Mouse (Mus musculus) lung, embryonic 15.5 days (tissue): ENCODE measurements around the gene Arhgef17. TPM values are rescaled to one million over a fixed set of nuclear protein-coding genes. Genes with fewer than 3 reads are reported as not detected.
"Not testable (repeated sequence)": the region's sequence is repeated elsewhere in the genome, so short reads cannot be mapped to it uniquely, and the experiment has no call there.

Source experiments
- ATAC-seq: fragments of 200-750 bp; cut with Nextera tagmentation; 2 replicates; pipeline ENCODE4 v1.8.0; 2017; ENCODE audit warnings: moderate number of reproducible peaks, borderline replicate concordance; ENCODE audit not compliant: low FRiP score, low TSS enrichment; ENCODE audit errors: extremely low read depth
- H3K27ac ChIP-seq: fragments of 300-500 bp; sonication (generic); 2 replicates; pipeline ENCODE4 v1.5.1; 2015; ENCODE audit warnings: moderate library complexity, mild to moderate bottlenecking, inconsistent platforms
- H3K27me3 ChIP-seq: fragments of 300-500 bp; sonication (generic); 2 replicates; pipeline ENCODE4 v1.6.1; 2015; ENCODE audit warnings: inconsistent platforms
- H3K36me3 ChIP-seq: fragments of 300-500 bp; sonication (generic); 2 replicates; pipeline ENCODE4 v1.6.1; 2015; ENCODE audit warnings: inconsistent platforms
- H3K4me1 ChIP-seq: fragments of 300-500 bp; sonication (generic); 2 replicates; pipeline ENCODE4 v1.6.1; 2015; ENCODE audit warnings: inconsistent platforms
- H3K4me2 ChIP-seq: fragments of 300-500 bp; sonication (generic); 2 replicates; pipeline ENCODE4 v1.6.1; 2015; ENCODE audit warnings: inconsistent platforms, mild to moderate bottlenecking, moderate library complexity
- H3K4me3 ChIP-seq: fragments of 300-500 bp; sonication (generic); 2 replicates; pipeline ENCODE4 v1.5.1; 2015; ENCODE audit warnings: mild to moderate bottlenecking, inconsistent platforms
- H3K9ac ChIP-seq: fragments of 300-500 bp; sonication (generic); 2 replicates; pipeline ENCODE4 v1.6.1; 2015; ENCODE audit warnings: inconsistent platforms
- H3K9me3 ChIP-seq: fragments of 300-500 bp; sonication (generic); 2 replicates; pipeline ENCODE4 v1.6.1; 2016; ENCODE audit warnings: inconsistent platforms
- WGBS: fragments of 180-500 bp; shearing (Covaris S2); methylation state at CpG from one replicate; pipeline ENCODE4 v1.1.7; 2015; 5-methylcytosine and 5-hydroxymethylcytosine counted together
- polyA plus RNA-seq: library from polyadenylated mRNA; unstranded; fragments of >200 nt; fragmentation: Nextera tagmentation; extraction: Ambion mirVana; gene quantifications from 2 replicates; pipeline ENCODE4 v1.2.1, GENCODE M21; 2015

Arhgef17 gene
- polyA plus RNA-seq, 1 experiment from 2014 or later = 10.8 TPM

DNA sequence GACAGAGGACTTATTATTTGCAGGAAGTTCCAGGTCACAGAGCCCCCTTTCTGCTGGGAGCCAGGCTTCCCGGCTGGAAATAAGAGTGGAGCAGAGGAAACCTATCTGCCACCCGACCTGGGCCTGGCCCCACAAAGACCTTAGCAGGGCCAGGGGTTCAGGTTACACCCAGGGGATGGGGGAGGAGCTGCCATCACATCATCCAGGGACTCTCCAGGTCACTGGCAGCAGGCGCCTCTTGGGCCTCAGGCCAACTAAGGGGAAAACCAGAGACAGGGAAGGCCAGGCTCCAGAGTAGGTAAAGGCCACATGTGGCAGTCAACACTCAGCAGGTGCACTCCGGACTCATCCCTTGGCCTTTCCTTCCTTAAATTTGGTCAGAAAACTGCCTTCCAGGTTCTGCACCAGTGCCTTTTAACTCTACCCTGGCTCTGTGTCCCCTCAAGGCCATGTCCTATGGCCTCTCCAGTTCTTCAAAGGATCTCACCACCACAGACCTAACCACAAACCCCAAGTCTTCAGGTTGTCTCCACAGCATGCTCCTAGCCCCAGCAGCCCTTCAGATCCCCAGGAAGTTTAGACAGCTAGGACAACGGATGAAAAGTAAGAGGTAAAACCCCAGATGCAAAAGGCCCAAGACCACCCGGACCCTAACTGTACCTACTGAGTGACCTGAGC, 77.6 kb downstream of the Arhgef17 start:
- Histone ChIP-seq H3K9me3 (no peaks in the 10 kb centered on the region), H3K27me3 (no peaks in the 10 kb centered on the region), H3K36me3 (no peaks in the 10 kb centered on the region), H3K4me1 (peaks cover 34% of the 10 kb centered on the region), H3K4me2 (no peak overlapping the region), H3K4me3 (no peak overlapping the region), H3K27ac (no peak overlapping the region; the same call in 1 of the 2 replicates), H3K9ac (no peak overlapping the region)
- no peak for ATAC-seq
- WGBS = 46% methylated on average over 6 of the region's 6 CpGs

DNA sequence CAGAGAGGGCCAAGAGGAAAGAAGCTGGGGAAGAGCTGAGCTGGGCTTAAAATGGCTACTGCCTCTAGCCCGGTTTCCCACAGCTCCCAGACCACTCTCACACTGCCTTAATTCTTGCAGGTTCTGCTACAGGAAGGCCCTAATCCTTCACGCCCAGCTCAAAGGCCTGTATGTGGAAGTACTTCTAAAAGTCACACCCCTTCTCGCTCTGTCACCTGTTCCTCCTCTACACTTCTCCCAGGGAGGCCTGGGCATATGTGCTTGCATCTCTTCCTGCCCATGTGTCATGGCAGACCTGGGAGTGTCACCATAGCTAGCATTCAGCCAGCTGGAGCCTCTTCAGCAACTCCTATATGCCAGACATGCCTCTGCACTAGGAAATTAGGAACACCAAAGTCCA, 78.5 kb downstream of the Arhgef17 start:
- H3K36me3 ChIP-seq = no peaks in the 10 kb centered on the region
- no peak overlapping the region for H3K9ac ChIP-seq
- H3K4me1 ChIP-seq = peaks cover 34% of the 10 kb centered on the region
- H3K27ac ChIP-seq = no peak overlapping the region
- no peaks in the 10 kb centered on the region for H3K9me3 ChIP-seq
- no peaks in the 10 kb centered on the region for H3K27me3 ChIP-seq
- no peak overlapping the region for H3K4me2 ChIP-seq
- no peak for ATAC-seq
- H3K4me3 ChIP-seq = no peak overlapping the region
- 64% methylated on average over 3 of the region's 3 CpGs for WGBS

DNA sequence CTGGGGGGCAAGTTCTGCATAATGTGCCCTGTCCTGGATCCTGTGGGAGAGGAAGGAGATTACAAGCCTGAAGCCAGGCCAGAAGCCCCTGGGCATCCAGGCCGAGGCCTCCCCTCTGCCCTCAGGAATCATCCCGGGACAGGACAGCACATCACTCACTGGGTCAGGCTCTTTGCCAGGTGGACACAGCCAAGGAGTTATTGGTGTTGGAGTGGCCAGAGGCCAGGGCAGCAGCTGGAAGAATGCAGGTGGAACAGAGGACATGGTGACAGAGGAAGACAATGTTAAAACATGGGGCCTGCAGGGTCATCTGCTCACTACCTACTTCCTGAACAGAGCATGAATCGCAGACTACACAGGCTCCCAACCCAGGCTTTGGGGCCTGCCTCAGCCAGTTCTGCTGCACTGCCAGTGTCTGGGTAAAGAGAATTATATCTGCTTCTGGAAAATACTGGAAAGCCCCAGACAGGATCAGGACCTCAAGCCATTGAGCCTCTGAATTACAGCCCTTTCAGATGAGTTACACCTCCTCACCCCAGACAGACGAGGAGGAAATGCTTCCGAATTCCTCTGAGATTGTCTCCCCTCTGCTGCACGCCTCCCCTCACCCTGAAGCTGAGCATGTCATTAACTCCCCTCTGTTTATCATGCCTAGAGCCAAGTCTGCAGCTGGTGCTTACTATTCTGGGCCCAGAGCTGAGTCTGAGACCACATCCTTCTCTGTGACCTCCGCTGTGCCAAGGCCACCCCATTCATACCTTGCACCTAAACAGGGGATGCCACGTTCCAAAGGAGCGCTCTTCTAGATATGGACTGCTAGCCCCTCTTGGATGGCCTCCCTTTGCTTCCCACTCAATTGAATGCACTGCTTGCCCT, 80.2 kb downstream of the Arhgef17 start:
- peaks cover 34% of the 10 kb centered on the region for H3K4me1 ChIP-seq
- 41% methylated on average over 9 of the region's 9 CpGs for WGBS
- no peak for ATAC-seq
- no peak overlapping the region for H3K4me2 ChIP-seq
- no peaks in the 10 kb centered on the region for H3K27me3 ChIP-seq
- no peak overlapping the region for H3K4me3 ChIP-seq
- H3K9me3 ChIP-seq = no peaks in the 10 kb centered on the region
- no peaks in the 10 kb centered on the region for H3K36me3 ChIP-seq
- no peak overlapping the region for H3K9ac ChIP-seq
- peak overlapping the region; percentile 39 for H3K27ac ChIP-seq

DNA sequence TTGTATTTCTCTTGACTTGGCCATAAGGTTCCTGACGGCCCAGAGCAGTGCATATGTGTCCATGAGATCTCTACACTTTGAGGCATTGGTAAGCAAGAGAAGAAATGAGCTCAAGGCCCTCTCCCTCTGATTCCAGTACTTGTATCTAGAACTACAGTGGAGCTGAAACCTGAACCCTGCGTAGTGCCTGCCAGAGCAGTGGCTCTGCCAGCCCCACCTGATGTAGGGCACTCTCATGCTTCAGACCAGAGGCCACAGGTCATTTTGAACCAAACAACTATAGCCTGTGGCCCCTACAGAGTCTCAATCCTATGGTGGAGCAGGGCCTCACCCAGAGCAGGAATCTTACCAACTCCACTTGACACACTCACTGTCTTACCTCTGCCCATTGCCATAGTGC, 82.4 kb downstream of the Arhgef17 start:
- no peak for ATAC-seq
- peaks cover 25% of the 10 kb centered on the region for H3K4me1 ChIP-seq
- no peak overlapping the region for H3K27ac ChIP-seq
- no peak overlapping the region for H3K4me2 ChIP-seq
- no peaks in the 10 kb centered on the region for H3K27me3 ChIP-seq
- WGBS = 90% methylated on average over 2 of the region's 2 CpGs
- H3K36me3 ChIP-seq = no peaks in the 10 kb centered on the region
- H3K4me3 ChIP-seq = no peak overlapping the region
- H3K9me3 ChIP-seq = no peaks in the 10 kb centered on the region
- H3K9ac ChIP-seq = no peak overlapping the region

DNA sequence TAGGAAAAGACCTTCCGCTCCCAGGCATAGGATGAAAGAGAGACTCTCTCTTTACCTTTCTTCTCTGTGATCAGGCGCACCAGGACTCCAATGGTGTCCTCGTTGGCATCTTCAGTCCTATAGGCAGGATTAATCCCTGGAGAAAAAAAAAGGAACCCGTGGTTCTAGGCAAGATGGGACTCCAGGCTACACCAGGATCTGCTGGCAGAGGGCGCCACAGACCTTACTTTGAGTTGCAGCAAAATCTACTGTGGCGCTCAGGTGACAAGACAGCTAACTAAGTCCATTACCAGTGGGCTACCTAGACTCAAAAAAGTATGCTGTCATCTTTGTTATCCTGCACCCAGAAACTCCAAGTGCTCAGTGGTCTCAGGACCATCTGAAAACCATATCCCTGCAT, 83.2 kb downstream of the Arhgef17 start:
- ATAC-seq = no peak
- no peak overlapping the region for H3K4me2 ChIP-seq
- H3K4me1 ChIP-seq = peaks cover 21% of the 10 kb centered on the region
- no peak overlapping the region for H3K27ac ChIP-seq
- no peak overlapping the region for H3K9ac ChIP-seq
- H3K27me3 ChIP-seq = no peaks in the 10 kb centered on the region
- 33% methylated on average over 6 of the region's 6 CpGs for WGBS
- H3K36me3 ChIP-seq = no peaks in the 10 kb centered on the region
- no peaks in the 10 kb centered on the region for H3K9me3 ChIP-seq
- H3K4me3 ChIP-seq = no peak overlapping the region

DNA sequence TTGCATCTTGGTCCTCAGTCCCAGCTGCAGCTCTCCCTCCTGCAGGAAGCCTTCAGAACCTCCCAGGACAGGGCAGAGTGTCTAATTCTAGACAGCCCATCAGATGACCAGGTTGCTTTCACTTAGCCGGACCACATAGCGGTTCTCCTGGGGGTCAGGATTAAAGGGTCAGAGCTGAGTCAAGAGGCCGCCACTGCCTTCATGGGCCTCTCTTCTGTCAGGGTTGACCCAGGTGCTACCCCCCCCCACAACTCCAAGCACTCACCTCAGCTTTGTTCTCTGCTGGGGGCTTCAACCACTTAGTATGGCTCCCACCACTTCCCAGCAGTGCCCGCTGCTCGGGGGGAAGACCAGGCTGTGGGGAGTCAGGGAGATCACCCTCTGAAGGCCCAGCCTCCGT, 84.8 kb downstream of the Arhgef17 start:
- Histone ChIP-seq H3K9ac (no peak overlapping the region), H3K36me3 (no peaks in the 10 kb centered on the region; the same call in 1 of the 2 replicates), H3K4me3 (no peak overlapping the region), H3K4me2 (no peak overlapping the region), H3K27me3 (no peaks in the 10 kb centered on the region), H3K9me3 (no peaks in the 10 kb centered on the region), H3K4me1 (peaks cover 17% of the 10 kb centered on the region), H3K27ac (no peak overlapping the region)
- no peak for ATAC-seq
- WGBS = 84% methylated on average over 6 of the region's 6 CpGs

DNA sequence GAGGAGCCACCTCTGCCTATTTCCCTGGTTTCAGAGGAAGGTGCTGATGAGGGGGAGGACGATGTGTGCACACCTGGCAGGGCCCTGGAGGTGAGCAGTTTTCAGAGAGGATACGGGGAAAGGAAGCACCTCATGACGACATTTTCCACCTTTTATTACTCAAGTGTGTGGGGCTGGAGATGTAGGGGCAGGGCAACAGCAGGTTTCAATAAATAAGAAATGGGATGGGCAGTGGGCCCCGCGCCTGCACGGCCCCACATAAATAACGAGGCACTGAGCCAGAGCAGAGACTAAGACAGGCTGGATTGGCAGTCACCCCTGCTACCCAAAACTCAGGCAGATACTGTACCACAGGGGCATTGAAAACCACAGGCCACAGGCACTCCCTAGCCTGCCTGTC, 85.9 kb downstream of the Arhgef17 start:
- 72% methylated on average over 7 of the region's 7 CpGs for WGBS
- not testable (repeated sequence) for H3K4me3 ChIP-seq, H3K9me3 ChIP-seq

DNA sequence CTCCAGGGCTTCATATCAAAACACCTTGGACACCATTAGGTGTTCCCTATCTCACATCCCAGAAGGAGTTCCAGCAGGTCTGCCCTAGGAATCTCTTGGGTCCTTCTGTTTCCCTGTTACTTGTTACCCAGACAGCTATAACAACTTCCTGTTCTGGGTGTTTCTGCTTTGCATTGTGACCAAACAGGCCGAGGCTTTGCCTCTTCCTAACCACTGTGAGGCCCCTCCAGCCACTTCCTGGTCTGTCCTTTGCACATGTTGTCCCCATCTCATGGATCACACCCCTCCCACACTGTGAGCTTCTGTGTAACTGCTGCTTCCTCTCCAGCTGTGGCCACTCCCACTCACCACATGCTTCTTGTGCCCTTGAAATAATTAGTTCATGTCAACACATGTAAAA, 86.5 kb downstream of the Arhgef17 start:
- H3K27ac ChIP-seq = peak overlapping the region; percentile 59
- ATAC-seq = peak; percentile 64; the same call in 1 of the 2 replicates
- H3K4me1 ChIP-seq = peaks cover 6% of the 10 kb centered on the region
- no peak overlapping the region for H3K4me3 ChIP-seq
- no peaks in the 10 kb centered on the region for H3K27me3 ChIP-seq
- H3K4me2 ChIP-seq = no peak overlapping the region
- 6% methylated on average over 1 of the region's 1 CpGs for WGBS
- no peaks in the 10 kb centered on the region for H3K9me3 ChIP-seq
- H3K36me3 ChIP-seq = no peaks in the 10 kb centered on the region; the same call in 1 of the 2 replicates
- H3K9ac ChIP-seq = no peak overlapping the region

More for the DNA sequence above, 85.9 kb downstream of the Arhgef17 start:
- H3K4me1 ChIP-seq, H3K27ac ChIP-seq, H3K9ac ChIP-seq, H3K4me2 ChIP-seq, H3K36me3 ChIP-seq, H3K27me3 ChIP-seq, ATAC-seq: not testable (repeated sequence)

DNA sequence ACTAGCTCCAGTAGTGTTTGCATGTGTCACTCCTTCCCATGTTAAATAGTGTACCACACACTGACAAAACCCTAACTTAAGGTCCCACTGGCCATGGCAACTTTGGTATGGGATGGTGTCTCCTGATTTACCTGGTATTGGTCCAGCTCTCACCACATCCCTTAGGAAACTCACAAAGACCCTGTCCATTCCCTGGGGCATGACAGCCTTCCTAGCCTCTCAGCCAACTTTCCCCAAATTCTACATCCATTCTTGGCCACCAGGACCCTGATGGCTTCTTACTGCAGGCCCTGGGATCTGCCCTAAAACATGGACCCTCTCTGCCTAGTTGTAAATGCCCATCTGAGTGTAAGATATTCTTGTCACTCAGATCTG, 86.9 kb downstream of the Arhgef17 start:
- H3K9me3 ChIP-seq = no peaks in the 10 kb centered on the region
- no peak overlapping the region for H3K9ac ChIP-seq
- peak overlapping the region; percentile 59 for H3K27ac ChIP-seq
- H3K4me1 ChIP-seq = peaks cover 6% of the 10 kb centered on the region
- H3K36me3 ChIP-seq = no peaks in the 10 kb centered on the region; the same call in 1 of the 2 replicates
- no peak overlapping the region for H3K4me3 ChIP-seq
- no peak for ATAC-seq
- no peak overlapping the region for H3K4me2 ChIP-seq
- no peaks in the 10 kb centered on the region for H3K27me3 ChIP-seq

DNA sequence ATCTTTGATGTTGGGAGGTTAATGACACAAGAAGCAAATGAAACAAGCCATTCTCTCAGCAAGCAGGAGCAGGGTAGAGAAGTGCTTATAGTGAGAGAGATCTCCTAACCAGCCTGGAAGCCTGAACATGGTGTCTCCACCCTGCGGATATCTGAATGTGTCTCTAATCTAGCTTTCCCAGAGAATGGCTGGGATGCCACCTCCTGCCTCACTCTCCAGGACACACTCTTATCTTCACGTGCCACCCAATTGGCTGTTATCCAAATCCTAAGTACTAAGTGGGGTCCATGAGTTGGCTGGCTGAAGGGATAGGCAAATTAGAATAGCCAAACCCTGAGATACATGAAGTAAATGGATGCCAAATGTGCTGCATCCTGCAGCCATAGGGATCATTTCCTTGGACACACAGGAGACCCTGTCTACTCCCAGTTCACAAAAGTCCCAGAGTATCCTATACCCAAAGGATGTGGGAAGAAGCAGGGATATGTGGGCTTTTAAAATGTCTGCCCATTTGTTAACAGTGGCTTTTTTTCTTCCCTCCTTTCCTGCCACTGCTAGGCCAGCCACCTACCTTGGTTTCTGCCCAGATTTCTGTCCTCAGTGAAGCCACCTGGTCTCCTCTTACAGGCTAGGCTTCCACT, 87.4 kb downstream of the Arhgef17 start:
- Histone ChIP-seq H3K36me3 (no peaks in the 10 kb centered on the region; the same call in 1 of the 2 replicates), H3K4me1 (peaks cover 6% of the 10 kb centered on the region), H3K9ac (no peak overlapping the region), H3K27ac (0 out of 2 replicates have a peak overlapping the region, but pooled peaks have one; percentile 59), H3K27me3 (no peaks in the 10 kb centered on the region), H3K9me3 (no peaks in the 10 kb centered on the region), H3K4me3 (no peak overlapping the region), H3K4me2 (no peak overlapping the region)
- no peak for ATAC-seq
- WGBS = 51% methylated on average over 2 of the region's 2 CpGs

DNA sequence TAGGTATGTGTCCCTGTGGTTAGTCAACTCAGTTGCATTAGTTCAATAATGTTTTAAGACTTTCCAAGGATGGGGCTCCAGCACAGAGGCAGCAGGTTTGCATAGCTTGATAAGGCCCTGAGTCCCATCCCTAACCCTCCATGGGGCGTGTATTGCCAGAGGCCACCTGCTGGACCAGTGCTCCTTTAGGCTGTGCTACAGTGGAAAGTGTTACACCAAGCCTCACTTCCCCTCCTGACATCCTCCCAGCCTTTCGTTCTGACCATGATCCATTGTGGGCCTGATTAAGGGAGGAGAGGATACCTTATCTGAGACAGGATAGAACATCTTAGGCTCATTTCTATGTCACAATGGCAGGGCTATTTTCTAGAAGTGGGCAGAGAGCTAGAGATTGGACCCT, 88.0 kb downstream of the Arhgef17 start:
- no peak; the same call in 1 of the 2 replicates for ATAC-seq
- 80% methylated on average over 2 of the region's 2 CpGs for WGBS

DNA sequence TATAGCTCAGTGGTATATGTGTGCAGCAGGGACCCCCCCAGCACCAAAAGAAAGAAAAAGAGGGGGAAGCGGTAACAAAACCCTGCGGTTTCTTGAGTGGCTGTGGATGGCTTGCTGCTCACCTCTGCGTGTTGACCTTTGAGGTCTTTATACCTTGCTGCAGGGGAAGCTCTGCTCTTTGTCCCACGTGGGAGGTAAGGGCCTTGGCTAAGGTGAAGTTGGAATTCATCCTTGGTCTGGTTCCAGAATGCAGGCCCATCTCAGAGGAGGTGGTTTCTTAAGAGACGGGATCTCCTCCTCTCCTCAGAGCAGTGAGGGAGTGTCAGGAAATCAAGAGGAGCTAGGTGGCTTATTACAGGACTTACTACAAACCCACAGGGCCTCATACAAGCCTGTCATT, 89.7 kb downstream of the Arhgef17 start:
- Histone ChIP-seq H3K36me3 (peaks cover 3% of the 10 kb centered on the region), H3K4me2 (no peak overlapping the region), H3K9me3 (no peaks in the 10 kb centered on the region), H3K9ac (no peak overlapping the region), H3K27ac (no peak overlapping the region), H3K27me3 (no peaks in the 10 kb centered on the region), H3K4me3 (no peak overlapping the region), H3K4me1 (peaks cover 6% of the 10 kb centered on the region)
- WGBS = 88% methylated on average over 5 of the region's 5 CpGs
- no peak for ATAC-seq

More for the DNA sequence above, 88.0 kb downstream of the Arhgef17 start:
- H3K4me2 ChIP-seq = no peak overlapping the region
- H3K27me3 ChIP-seq = no peaks in the 10 kb centered on the region
- no peaks in the 10 kb centered on the region; the same call in 1 of the 2 replicates for H3K36me3 ChIP-seq
- H3K4me3 ChIP-seq = no peak overlapping the region
- no peak overlapping the region for H3K9ac ChIP-seq
- no peak overlapping the region for H3K27ac ChIP-seq
- H3K4me1 ChIP-seq = peaks cover 6% of the 10 kb centered on the region
- no peaks in the 10 kb centered on the region for H3K9me3 ChIP-seq
